Mouse (Mus musculus): ENCODE measurements around the gene Kmo.

The Kmo gene

DNA sequence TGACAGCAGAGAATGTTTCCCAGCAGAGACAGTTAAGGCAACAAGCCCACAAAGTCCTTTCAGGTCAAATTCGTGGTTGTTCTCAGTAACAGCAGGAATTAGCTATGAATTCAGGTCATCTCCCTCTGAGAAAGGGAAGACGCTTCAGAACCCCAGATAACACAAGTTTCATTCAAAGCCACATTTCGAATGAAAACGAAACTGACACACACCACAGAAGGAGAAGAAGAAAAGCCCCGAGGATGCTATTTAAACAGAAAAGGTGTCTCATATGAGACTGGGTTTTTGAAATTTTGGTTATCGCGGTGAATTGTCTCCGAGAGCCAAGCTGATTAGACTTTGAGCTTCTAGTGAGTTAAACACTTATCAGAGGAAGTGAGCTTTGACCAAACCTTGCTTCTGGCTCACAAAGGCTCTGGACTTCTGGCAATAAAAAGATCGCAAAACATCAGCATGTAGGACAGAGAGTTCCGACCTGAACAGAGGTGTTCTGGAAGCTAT is 11.6 kb downstream of the Kmo start:
- DNase-seq (ENCODE audit: extremely low spot score, low read depth, low spot score): no peak

DNA sequence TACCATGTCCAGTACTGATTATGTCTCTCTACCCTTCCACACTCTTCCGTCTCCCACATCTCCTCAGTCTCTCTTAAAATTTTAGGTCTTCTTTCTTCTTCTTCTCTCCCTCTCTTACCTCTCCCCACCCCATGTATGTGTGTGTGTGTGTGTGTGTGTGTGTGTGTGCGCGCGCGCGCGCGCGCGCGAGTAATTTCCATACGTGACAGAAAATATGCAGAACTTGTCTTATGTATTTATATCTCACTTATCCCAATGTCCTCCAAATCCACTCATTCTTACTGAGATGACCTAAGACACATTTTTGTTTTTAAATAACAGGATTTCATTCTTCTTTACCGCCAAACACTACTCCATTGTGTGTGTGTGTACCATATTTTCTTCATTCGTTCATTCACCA is 12.3 kb downstream of the Kmo start:
- no peak for DNase-seq (ENCODE audit: extremely low spot score, low read depth, low spot score)

DNA sequence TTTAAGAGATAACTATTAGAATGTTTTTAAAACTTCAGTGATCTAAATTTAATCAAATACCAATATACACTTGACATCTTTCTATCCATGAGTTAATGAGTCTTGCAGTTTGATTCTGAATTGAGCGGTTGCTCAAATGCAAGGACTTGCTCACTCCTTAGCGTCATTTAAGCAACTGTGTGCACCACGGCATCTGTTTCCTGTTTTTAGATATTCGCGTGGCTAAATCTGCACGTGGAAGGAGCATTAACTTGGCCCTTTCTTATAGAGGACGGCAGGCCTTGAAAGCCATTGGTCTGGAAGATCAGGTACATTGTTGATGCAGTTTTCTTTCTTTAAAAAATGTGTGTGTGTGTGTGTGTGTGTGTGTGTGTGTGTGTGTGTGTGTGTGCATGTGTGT is 17.5 kb downstream of the Kmo start:
- DNase-seq (ENCODE audit: extremely low spot score, low read depth, low spot score): no peak

DNA sequence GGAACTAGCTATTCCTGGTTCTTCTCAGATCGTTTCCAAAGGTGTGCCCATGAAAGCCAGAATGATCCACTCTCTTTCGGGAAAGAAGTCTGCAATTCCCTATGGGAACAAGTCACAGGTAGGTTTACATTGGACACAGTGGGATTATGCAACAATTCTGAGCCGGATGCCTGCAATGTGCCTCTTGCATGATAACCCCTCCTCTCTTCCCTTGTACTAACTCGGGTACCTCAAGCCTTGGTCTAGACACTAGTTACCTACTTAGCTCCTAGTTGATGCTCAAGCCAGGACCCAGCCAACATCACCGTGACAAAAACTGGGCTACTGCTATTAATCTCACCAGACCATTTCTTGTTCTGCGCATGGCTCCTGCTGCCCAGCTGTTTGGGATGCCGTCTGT is 18.9 kb downstream of the Kmo start:
- no peak for DNase-seq (ENCODE audit: extremely low spot score, low read depth, low spot score)

DNA sequence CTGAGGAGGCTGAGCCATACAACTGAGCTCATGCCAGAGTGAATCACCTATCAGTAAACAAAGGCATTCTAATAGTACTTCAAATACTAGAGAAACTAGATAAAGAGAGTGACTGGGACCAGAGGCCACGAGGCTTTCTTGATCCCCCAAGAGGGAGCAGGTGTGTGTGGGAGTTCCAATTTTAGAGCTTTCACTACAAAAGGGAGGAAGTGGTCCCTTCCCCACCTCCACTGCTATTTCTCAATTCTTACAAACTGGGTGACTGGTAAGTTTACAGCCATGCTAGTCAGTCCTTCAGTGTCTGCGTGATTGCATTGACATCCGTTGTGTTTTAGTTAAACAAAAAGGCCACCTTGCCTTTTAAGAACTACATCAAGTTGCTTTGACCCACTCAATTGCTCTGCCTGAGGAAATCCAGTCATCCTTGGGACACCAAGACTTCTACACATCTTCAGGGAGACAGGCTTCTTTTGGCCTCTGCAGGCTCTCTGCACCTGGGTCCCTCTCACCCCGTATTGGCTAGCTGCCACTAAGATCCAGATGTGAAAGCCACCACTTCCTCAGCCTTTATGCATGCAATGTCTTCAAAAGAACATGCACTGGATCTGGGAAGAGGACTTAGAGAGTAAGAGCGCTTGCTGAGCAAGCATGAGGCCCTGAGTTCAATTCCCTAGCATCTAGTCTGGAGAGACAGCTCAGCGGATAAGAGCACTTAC is 20.4 kb downstream of the Kmo start:
- no peak for DNase-seq (ENCODE audit: extremely low spot score, low read depth, low spot score)

DNA sequence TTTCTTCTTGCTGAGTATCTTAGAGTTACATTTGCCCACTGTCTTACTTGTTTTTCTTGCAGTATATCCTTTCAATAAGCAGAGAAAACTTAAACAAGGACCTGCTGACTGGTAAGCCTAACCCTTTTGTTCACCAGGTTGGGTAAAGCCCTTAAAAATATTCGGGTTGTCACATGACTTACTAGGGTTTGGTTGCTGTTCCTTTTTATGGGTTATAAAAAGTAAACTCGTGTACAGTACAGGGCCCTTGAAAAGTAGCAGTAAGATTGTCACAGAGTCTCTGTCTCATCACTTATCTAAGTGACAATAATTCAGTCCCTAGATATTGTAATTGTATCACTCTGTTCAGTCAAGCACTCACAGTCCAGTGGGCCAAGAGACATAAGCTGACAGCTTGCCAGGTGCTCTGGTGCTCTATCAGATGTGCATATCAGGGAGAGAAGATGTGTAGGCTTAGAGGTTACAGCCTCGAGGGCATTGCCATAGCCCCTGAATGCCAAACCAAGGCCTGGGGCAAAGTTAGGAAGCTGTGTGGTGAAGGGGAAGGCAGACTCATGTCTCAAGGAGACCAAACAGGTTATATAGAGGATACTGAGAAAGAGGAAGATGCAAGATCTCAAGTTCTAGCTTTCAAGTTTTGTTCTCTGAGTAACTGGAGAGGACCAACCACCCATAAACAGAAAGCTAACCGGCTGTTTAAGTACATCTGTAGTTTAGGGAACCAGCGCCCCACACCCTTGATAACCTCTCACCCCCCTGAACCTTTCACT is 23.5 kb downstream of the Kmo start:
- DNase-seq (ENCODE audit: extremely low spot score, low read depth, low spot score): no peak

DNA sequence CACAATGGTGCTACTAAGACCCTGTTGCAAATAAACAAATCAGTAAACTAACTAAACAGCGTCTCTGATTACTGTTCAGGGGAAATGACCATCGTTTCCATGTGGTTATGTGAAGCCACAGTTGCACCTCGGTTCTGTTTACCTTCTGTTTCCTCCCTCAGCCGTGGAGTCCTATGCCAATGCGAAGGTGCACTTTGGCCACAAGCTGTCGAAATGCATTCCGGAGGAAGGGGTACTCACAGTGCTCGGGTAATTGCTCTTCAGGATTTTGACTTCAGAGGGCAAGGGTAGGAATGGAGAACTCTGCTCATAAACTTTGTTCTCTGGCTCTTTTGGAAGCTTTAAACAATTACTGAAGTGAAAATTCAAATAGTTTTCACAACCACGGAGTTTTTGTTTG is 26.8 kb downstream of the Kmo start:
- DNase-seq (ENCODE audit: extremely low spot score, low read depth, low spot score): no peak

DNA sequence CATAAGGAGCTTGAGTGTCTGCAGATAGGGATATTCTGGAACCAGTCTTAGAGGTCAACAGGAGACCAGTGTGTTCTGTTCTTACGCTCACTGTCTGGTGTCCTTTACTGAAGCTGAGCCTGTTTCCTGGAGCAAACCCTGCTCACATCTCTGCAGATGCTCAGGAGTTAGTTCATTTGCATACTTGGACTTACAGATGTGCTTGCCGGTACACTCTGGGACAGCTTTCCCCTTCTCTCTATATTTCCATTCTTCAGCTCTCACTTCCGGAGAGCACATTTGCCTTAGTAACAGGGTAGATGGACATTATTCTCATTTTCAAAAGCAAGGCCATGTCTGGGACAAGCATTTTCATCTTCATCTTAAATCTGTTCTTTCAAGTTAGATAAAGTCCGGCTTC is 28.4 kb downstream of the Kmo start:
- no peak for DNase-seq (ENCODE audit: extremely low spot score, low read depth, low spot score)

DNA sequence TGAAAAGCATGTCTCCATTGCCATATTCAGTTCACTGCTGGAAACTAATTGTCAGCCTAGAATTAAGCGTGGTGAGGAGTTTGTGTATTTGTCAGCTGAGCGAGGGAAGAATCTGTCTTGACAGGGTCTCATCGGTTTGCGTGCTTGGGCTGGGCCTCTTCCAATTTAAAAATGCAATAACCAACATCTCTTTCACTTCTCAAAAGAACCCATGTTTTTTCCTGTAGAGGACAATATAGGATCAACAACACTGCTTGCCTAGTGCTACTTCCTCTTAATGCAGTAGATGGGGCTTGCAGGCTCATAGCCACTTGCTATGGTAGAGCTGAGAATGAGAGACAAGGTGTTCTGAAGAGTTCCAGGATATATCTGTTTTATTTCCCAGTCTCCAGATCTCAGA is 39.7 kb downstream of the Kmo start:
- DNase-seq (ENCODE audit: extremely low spot score, low read depth, low spot score): no peak

DNA sequence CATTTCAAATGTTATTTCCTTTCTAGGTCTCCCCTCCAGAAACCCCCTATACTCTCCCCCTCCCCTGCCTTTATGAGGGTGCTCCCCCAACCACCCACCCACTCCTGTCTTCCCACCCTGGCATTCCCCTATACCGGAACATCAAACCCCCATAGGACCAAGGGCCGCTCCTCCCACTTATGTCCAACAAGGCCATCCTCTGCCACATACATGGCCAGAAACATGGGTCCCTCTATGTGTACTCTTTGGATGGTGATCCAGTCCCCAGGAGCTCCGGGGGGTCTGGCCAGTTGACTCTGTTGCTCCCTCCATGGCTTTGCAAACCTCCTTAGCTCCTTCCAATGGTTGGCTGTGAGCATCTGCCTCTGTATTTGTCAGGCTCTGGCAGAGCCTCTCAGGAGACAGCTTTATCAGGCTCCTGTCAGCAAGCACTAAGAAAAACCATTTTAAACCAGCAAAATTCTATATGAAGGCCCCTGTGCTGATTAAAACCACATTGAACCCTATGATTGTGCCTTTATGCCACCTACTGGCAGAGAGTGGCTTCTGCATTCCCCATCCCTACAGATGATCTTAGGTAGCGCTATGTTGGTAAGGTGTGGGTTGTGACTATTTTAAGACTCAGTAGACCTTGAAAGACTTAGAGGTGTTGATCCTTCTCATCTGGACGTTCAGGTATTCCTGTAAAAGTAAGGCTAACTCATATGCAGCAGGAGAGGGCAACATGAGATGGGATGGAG is 48.7 kb downstream of the Kmo start:
- DNase-seq (ENCODE audit: extremely low spot score, low read depth, low spot score): no peak

DNA sequence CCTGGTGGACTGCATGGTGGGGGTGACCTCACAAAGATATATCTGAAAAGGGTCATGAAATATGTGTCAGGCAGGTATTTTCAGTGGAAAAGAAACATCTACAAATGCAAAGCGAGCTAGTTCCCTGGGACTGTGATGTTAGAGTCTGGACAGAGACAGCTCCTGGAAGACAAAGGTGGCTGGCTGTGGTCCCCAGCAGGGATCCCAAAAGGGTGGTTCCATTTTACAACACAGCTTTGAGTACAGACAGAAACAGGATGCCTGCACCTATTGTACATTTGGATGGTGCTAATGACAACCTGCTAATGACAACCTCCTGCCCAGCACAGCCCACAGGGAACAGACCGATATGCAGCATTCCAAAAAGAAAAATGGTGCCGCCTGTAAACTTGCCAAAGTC is 49.3 kb downstream of the Kmo start:
- DNase-seq (ENCODE audit: extremely low spot score, low read depth, low spot score): no peak

DNA sequence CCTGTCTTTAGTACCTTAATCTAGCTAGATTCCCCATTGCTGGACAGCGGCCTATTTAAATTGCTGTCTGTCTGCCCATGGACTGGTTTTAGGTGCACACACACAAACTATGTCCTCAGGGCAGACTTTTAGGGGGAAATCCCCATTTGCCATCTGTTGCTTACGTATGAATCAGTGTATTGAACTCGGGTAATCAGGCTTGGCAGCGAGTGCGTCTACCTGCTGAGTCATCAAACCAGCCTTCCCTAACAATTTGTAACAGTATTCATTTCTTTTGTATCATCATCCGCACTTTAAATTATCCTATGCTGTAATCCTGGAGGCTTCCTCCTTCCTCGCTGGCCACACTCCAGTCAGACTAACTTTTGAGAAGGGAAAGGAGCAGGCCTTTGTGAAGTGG is 49.9 kb downstream of the Kmo start:
- DNase-seq (ENCODE audit: extremely low spot score, low read depth, low spot score): no peak

DNA sequence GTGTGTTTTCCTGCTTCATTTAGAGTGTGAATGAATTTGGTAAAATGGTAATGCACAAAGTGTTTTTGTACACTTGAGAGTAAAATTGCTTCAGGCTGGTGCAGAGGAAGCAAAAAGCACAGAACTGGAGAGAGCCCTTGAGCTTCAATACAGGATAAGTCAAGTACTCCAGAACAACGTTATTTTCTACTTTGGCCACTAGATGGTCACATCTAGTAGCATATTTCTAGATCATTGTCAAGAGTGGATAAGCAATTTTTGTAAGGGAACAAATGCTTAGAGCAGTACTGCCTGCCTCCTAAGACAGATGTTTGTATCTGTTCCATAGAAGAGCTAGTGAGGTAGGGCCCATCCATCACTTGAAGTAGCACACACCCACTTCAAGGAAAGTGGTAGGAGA is 51.4 kb downstream of the Kmo start:
- no peak for DNase-seq (ENCODE audit: extremely low spot score, low read depth, low spot score)

DNA sequence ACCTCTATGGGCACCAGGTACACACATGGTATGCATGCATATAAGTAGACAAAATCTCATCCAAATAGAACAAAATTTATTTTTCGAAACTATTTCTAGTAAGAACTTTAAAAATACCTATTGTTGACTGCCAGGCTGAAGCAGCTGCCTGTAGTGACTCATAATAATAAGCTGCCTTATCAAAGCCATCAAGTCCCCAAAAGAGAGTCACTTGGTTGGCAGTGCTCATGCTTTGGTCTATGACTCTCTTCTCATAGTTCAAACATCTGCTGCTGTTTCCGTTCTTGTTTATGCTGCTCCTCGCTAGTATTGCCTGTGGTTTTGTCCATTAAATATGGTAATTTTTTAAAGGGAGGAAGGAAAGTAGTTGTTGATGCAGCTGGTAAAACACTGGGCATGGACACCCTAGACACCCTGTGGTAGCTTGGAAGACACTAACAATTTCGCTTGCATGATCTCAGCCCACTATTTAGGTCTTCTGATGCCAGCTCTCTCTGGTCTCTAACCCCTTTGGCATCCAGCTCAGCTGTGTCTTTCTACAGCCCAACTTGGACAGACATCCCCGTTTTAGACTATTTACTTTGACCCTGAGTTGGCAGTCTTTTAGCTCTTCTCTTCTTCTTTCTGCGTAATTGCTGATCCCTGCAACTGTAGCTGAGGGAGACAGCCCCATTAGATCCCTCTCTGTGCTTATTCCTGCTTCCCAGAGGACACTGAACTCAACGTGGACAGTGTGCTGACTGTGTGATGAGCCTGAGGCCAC is 53.6 kb downstream of the Kmo start:
- DNase-seq (ENCODE audit: extremely low spot score, low read depth, low spot score): no peak

DNA sequence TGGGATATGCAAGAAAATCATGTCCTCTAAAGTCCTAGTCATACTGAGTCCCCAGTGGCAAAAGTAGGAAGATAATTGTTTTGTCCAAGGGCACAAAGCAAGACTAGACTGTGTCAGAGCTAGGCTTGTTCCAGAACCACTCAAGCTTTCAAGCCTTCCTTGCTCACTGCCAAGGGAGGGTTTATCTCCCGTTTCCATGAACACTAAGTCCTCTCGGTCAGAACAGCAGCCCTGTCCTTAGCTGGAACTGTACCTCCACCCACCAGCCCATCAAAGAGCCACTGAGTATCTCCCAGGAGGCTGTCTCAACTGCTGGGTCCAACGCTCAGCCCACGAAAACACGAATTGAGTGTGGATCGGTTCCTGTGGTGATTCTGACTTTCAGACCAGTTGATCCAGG is 54.9 kb downstream of the Kmo start:
- DNase-seq (ENCODE audit: extremely low spot score, low read depth, low spot score): no peak

DNA sequence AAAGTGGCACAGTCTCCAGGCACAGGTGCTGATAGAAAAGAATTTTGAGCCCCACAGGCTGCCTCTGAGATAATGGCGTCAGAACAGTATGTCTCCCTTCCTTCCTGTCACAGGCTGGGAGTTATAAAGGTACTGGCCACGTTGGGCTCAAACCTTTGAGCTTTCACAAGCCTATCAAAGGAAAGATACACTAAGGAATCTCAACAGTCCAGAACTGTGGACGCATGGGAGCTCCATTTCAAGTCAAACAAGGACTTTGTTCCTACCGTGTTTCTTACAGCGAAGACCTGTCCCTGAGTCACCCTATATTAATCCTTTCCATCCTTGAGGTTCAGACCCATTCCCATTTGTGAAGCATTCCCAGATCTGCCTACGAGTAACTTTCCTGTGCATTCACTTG is 57.3 kb downstream of the Kmo start:
- DNase-seq (ENCODE audit: extremely low spot score, low read depth, low spot score): no peak

DNA sequence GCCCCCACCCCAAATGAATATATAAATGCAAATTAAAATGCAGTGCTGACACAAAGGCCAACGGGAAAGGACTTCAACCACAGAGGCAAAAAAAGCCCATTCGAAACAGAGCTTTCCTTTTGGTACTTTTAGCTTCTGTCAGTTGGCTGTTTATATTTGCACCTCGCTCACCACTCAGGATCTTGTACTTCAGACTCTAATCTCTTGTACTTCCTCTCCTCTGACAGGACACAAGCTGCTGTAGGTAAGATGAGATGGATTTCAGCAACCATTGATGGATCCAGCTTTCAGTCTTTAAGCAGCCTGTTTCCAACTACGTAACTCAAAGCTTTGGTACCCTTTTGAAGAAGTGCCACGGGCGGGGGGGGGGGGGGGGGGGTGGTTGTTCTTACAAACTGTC is 60.8 kb downstream of the Kmo start:
- DNase-seq (ENCODE audit: extremely low spot score, low read depth, low spot score): no peak

DNA sequence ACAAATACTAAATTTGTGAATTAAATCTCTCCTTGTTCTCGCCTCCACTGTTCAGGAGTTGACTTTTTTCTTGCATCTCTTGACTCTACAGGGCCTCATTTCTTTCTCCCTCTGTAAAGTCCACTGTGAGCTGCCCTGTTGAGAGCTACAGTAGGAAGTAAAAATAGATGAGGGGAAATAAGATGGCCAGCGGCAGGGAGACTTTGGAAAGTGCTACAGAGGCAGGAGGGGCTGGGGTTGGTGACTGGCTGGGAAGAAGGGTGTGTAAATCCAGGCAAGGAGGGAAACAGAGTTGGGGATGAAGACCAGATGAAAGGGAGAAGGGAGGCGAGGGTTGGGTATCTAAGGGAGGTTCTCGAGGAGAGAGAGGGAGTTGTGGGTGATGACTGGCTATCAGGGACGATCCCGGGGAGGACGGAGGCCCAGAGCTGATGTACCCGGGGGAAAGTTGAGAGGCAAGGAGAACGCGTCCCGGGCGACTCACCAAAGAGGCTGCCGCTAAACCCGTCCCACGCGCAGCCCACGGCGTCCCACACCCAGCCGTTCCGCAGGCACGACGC is 71.6 kb downstream of the Kmo start:
- DNase-seq (ENCODE audit: extremely low spot score, low read depth, low spot score): no peak

DNA sequence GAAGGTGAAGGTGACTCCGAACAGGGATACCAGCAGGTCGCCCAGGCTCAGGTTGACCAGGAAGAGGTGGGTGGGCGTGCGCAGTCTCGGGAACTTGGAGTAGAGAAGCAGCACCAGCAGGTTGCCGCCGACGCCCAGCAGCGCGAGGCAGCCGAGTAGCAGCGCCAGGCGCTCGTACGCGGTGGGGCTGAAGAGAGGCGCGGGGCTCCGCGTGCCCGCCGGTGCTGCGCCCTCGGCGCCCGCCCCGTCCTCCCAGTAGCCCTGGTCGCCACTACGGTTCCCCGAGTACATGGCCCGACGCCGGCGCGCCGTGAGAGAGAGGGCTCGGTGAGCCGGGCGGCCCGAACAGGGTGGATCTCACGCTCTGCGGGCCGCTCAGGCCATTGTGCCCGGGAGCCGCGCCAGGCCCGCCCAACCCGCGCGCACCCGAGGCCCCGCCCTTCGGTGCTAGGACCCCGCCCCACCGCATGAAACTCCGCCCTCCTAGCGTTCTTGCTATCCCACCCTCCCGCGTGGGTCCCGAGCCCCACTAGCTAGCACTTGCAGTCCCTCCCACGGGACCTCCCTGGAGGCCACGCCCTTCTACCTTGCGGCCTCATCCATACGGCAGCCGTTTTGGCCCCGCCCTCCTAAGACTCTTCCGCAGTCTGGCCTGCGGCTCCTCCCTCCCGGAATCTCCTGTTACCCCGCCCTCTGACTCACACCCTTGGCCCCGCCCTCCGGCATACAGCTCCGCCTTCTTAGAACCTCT is 72.2 kb downstream of the Kmo start, which contains the start of the genes Opn3 and Chml:
TSS of gene Opn3 (minus strand) at position 531 of the 751 bp plus-strand sequence.
TSS of gene Chml (minus strand) at position 656 of the 751 bp plus-strand sequence.
- DNase-seq (ENCODE audit: extremely low spot score, low read depth, low spot score): peak; percentile 88

DNA sequence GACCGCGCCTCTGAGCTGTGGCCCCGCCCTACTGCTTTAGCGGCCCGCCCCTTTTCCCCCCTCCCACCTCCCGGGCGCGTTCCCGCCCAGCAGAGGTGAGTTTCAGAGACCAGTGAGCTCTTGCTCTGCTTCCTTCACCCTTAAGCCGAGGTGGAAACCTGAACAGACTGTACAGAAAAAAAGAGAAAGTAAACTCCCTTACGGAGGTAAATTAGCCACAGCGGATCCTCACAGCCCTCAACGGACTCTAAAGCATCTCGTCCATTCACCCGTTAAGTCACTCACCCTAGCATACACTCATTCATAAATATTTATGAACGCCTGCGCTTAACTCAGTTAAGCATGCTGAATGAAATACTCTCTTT is 72.8 kb downstream of the Kmo start:
- no peak for DNase-seq (ENCODE audit: extremely low spot score, low read depth, low spot score)
